In the genomic region with DNA sequence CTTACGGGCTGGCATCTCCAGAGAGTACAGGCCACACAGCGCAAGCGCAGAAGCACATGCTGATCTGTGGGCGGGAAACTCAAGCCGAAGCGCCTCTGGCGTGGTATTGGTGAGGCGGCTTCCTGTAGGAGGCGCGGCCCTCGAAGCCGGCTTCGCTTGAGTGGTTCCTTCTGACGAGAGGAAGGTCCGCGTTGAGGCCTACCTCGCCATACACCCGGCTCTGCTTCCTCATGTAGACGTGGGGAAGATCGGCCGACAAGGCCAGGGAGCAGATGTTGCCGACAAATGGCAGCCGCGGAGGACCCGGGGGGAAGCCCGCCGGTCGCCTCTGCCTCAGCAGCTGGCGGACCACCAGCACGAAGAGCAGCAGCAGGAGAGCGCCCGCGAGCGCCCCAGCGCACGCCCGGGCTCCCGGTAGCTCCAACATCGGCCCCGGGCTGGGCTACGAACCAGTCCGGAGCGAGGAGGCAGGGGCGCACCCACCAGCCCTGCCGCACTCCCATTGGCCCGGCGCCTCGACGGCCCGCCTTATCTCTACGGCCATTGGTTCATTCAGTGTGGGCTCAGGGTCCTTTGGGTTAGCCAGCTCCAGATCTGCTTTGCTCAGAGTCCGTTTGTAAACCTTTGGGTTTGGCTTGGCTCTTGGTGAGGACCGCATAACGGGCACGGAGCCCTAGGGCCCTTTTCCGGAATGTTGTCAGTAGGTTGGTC, we compare ENCODE assay signal across 8 mouse cellular contexts. TPM values are rescaled to one million over a fixed set of nuclear protein-coding genes. Genes with fewer than 3 reads are reported as not detected.
DNase-seq lines count a peak whose midpoint lies in the region; ATAC-seq and TF ChIP-seq lines count a peak whose summit lies in the region.

A gene (minus strand): TSS at position 442 of the 711 bp plus-strand sequence.

- no peaks in the 10 kb centered on the region for H3K9me3 ChIP-seq in hindbrain, embryonic 10.5 days

- TF ChIP-seq POLR2A in lung, adult 2 months (IDR thresholded peaks at IDR 0.05; ENCODE audit: borderline replicate concordance, extremely low read depth, low read depth, low read length), result peak; percentile 51; the same call in 1 of the 2 replicates

- H3K27me3 ChIP-seq in hindbrain, embryonic 10.5 days (ENCODE audit: insufficient read depth, poor library complexity, severe bottlenecking), result peaks cover 15% of the 10 kb centered on the region; the same call in 1 of the 2 replicates

- H3K27ac ChIP-seq in hindbrain, embryonic 10.5 days, result peak within 1 kb of the TSS; percentile 87

- no peaks in the 10 kb centered on the region for H3K36me3 ChIP-seq in hindbrain, embryonic 10.5 days

- DNase-seq in Muller cell, postnatal 12 days (ENCODE audit: inconsistent ontology term), result peak; percentile 96
- DNase-seq in cerebellum, postnatal 14 days, result peak; percentile 92 to 93
- peak; percentile 76 to 81 for DNase-seq in frontal cortex, postnatal 10 days (ENCODE audit: low spot score in 2 of 2)
- DNase-seq in hindbrain, embryonic 10.5 days (ENCODE audit: low spot score), result peak; percentile 89
- DNase-seq in layer of hippocampus, adult 8-10 months (ENCODE audit: low spot score in 2 of 2), result peak; percentile 81 to 83
- DNase-seq in lung, adult 2 months, result peak; percentile 89
- DNase-seq in testis, postnatal 10 days (ENCODE audit: low spot score), result peak; percentile 88

- no peak for TF ChIP-seq CTCF in lung, adult 2 months (IDR thresholded peaks at IDR 0.05; ENCODE audit: insufficient read depth, low read length)

- WGBS in hindbrain, embryonic 10.5 days, result 4% methylated on average over 56 of the region's 56 CpGs
- WGBS in lung, adult 2 months, result 3% methylated on average over 56 of the region's 56 CpGs

- peak; percentile 97 for ATAC-seq in neutrophil, adult 5-6 weeks (ENCODE audit: extremely low read depth, insufficient number of reproducible peaks, low FRiP score, poor library complexity, severe bottlenecking)

- H3K4me3 ChIP-seq in hindbrain, embryonic 10.5 days, result peak within 1 kb of the TSS; percentile 57
- H3K4me3 ChIP-seq in lung, adult 2 months (replicated peaks; ENCODE audit: extremely low read depth, low read depth, low read length), result peak within 1 kb of the TSS; percentile 88

- H3K4me1 ChIP-seq in hindbrain, embryonic 10.5 days (replicated peaks), result peaks cover 7% of the 10 kb centered on the region
- H3K4me1 ChIP-seq in lung, adult 2 months (ENCODE audit: control insufficient read depth, insufficient read depth, low read length), result no peaks in the 10 kb centered on the region

RNA-seq across cellular contexts. Expression of the gene that starts here (rescaled TPM):
- polyA plus RNA-seq in hindbrain, embryonic 10.5 days (2016; fragmentation: Nextera tagmentation; extraction: Ambion mirVana), result 1.1 and 1.5 TPM in 2 replicates
- total RNA-seq in layer of hippocampus, adult 8-10 months (2022), result 1 to 10 TPM; 1.6 to 2.3 (median 2.2) TPM
- polyA plus RNA-seq in lung, adult 2 months (2012; rRNA removed), result 0.67 and 0.70 TPM in 2 replicates
- 9.2 and 10.1 TPM in 2 replicates for total RNA-seq in neutrophil, adult 5-6 weeks (2017)

Comparison
In these comparisons a context has a peak if more than half of its experiments do, and no peak if none do; other contexts are left out.
1. Peak in every context shown above with its lines: DNase-seq, ATAC-seq, H3K4me3 ChIP-seq and H3K27ac ChIP-seq.
2. Peak in DNase-seq and H3K4me3 ChIP-seq in lung, adult 2 months; RNA of the gene not detected or under 1 TPM.